Mouse (Mus musculus) erythroblast, embryonic 14.5 days (primary cell): Measurements from ENCODE around the gene Chst5. TPM values are rescaled to one million over a fixed set of nuclear protein-coding genes. Genes with fewer than 3 reads are reported as not detected.
A peak's percentile ranks its signal among the peaks of the same experiment; 100 is the strongest.

Source experiments
- H3K27me3 ChIP-seq: 2 replicates; pipeline ENCODE4 v1.6.1; 2012; ENCODE audit warnings: inconsistent platforms; ENCODE audit not compliant: control insufficient read depth
- H3K36me3 ChIP-seq: 2 replicates; pipeline ENCODE4 v1.6.1; 2012; ENCODE audit warnings: mild to moderate bottlenecking, inconsistent platforms; ENCODE audit not compliant: control insufficient read depth
- H3K4me1 ChIP-seq: 2 replicates; pipeline ENCODE4 v1.6.1; 2012; ENCODE audit warnings: inconsistent platforms; ENCODE audit not compliant: control insufficient read depth
- H3K4me3 ChIP-seq: replicated peaks from 2 replicates; pipeline ENCODE3; 2012; ENCODE audit warnings: moderate library complexity, mild to moderate bottlenecking, inconsistent platforms
- H3K9me3 ChIP-seq: 2 replicates; pipeline ENCODE4 v1.6.1; 2012; ENCODE audit warnings: low read length, inconsistent platforms, mixed read lengths; ENCODE audit not compliant: control insufficient read depth
- GATA1 ChIP-seq: IDR thresholded peaks from 2 replicates; pipeline ENCODE4 v1.6.1; 2012; ENCODE audit warnings: low read length, inconsistent platforms, mixed read lengths
- TAL1 ChIP-seq: IDR thresholded peaks from 3 replicates; pipeline ENCODE4 v1.6.1; 2012; ENCODE audit warnings: low read length, inconsistent platforms, mixed read lengths
- polyA plus RNA-seq: library from polyadenylated mRNA; stranded (reverse); fragments of >175 nt; gene quantifications from 2 replicates; pipeline ENCODE4 v1.2.3, GENCODE M21; 2012

Gene Chst5
- polyA plus RNA-seq, 1 experiment = not detected

DNA sequence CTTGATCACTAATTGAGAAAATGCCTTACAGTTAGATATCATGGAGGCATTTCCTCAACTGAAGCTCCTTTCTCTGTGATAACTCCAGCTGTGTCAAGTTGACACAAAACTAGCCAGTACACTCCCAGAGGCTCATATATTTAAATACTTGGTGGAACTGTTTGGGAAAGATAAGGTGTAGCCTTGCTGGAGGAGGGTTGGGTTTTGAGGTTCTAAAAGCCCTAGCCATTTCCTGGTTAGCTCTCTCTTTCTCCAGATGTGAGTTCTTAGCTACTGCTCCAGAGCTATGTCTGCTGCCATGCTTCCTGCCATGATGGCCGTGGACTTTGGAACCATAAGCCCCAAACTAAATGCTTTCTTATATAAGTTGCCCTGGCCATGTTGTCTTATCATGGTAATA, 22.8 kb downstream of the Chst5 start:
- Histone ChIP-seq H3K36me3 (no peaks in the 10 kb centered on the region), H3K4me3 (no peak overlapping the region), H3K27me3 (peaks cover 39% of the 10 kb centered on the region), H3K9me3 (peaks cover 5% of the 10 kb centered on the region; the same call in 1 of the 2 replicates), H3K4me1 (peaks cover 23% of the 10 kb centered on the region)
- TF ChIP-seq TAL1 (no peak), GATA1 (no peak)

DNA sequence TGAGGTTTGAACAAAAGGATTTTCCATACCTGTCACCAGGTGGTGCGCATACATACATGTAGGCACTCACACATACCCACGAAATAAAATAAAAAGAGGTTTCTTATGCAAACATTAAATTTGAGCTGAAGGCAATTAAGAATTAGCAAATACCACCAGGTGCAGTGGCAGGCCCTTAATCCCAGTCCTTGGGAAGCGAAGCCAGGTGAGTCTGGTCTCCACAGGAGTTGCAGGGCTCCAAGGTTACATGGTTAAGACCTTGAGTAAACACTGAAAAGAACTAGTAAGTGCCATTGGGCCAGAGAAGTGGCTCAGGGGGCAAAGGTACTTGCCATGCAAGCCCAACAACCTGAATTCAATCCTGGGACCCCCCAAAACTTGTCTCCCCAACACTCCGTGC, 26.6 kb downstream of the Chst5 start:
- Histone ChIP-seq H3K27me3 (peaks cover 4% of the 10 kb centered on the region), H3K9me3 (no peaks in the 10 kb centered on the region), H3K36me3 (no peaks in the 10 kb centered on the region), H3K4me1 (peaks cover 23% of the 10 kb centered on the region), H3K4me3 (no peak overlapping the region)
- TF ChIP-seq GATA1 (no peak), TAL1 (no peak)

DNA sequence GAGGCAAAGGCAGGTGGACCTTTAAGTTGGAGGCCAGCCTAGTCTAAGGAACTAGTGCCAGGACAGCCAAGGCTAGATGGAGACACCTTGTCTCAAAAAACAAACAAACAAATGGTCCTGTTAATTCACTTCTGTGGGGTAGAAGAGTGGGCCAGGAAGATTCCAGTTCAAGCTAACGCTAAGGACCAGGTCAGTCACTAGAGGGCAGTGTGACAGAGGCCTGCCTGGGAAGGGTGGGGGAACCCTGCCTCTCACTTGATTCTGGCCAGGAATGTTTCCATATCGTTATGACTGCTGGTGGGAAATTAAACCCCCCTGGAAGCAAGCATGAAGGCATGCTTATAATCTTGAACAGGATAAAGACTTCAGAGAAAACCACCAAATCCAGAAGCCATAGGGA, 28.7 kb downstream of the Chst5 start:
- no peak overlapping the region for H3K4me3 ChIP-seq
- H3K4me1 ChIP-seq = peaks cover 16% of the 10 kb centered on the region
- TF ChIP-seq TAL1 (no peak), GATA1 (no peak)
- H3K36me3 ChIP-seq = no peaks in the 10 kb centered on the region
- H3K9me3 ChIP-seq = peaks cover 3% of the 10 kb centered on the region; the same call in 1 of the 2 replicates
- no peaks in the 10 kb centered on the region for H3K27me3 ChIP-seq

DNA sequence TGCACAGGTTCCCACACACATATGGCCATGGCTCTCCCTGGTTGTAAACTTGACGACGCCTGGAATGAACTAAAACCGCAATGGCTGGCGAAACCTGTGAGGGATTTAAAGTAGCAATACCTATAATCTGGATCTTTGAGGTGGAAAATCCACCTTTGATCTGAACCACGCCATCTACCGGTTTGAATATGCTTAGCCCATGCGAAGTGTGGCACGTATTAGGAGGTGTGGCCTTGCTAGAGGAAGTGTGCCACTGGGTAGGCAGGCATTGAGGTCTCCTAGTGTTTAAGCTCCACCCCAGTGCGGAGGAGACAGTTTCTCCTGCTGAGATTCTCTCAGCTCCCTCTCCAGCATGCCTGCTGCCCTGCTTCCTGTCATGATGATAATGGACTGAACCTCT, 32.5 kb downstream of the Chst5 start:
- Histone ChIP-seq H3K4me1 (peaks cover 23% of the 10 kb centered on the region), H3K27me3 (no peaks in the 10 kb centered on the region), H3K9me3 (peaks cover 3% of the 10 kb centered on the region; the same call in 1 of the 2 replicates), H3K4me3 (no peak overlapping the region), H3K36me3 (peaks cover 4% of the 10 kb centered on the region)
- TF ChIP-seq TAL1 (no peak), GATA1 (no peak)

DNA sequence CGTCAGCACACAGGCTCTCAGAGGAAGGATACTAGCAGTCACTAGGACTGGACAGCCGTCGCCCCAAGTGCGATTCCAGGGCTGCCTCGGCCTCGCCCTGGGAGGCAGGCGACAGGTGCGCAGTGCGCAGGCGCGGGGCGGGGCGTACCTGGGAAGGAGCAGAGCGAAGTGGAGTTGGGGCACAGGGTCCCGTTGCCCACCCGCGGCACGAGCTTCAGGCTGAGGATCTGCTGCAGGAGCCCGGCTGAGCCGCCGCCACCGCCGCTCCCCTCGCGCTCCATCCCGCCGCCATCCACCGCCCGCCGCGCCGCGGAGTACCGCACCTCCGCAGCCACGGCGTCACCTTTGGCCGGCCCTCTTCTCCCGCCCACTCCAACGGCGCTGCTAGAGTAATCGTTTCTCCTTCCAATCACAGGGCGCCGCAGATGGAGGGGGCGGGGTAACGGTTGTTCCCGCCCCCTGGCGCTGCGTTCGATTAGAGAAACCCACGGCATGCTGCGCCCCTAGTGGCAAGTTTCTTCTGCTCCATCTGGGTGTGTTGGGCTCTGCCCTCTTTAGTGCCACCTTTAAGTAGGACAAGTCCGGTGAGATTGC, 33.8 kb downstream of the Chst5 start, which contains the start of gene Tmem170:
Gene Tmem170, minus strand, starts transcription at position 396 of the 594 bp plus-strand sequence.
- no peaks in the 10 kb centered on the region for H3K27me3 ChIP-seq
- peaks cover 23% of the 10 kb centered on the region for H3K4me1 ChIP-seq
- H3K4me3 ChIP-seq = peak within 1 kb of the TSS; percentile 85
- TF ChIP-seq GATA1 (no peak), TAL1 (no peak)
- H3K36me3 ChIP-seq = peaks cover 8% of the 10 kb centered on the region
- peaks cover 3% of the 10 kb centered on the region; the same call in 1 of the 2 replicates for H3K9me3 ChIP-seq

DNA sequence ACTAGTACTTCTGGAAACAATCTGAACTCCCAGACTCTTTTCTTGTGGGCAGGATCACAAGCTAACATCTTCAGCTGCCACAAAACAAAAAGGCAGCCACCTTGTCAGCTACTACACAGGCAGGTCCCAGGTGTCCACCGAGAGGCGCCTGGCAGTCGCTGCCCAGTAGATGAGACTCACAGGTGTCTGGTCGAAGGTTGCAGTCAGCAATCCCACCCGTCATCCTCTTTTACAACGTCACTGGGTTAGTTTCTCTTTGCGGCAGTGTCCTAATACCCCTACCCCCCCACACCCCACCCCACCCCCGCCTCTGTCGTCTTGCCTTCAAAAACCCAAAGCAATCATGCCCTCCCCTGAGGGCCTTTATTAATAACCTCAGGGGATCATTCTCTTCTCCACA, 34.5 kb downstream of the Chst5 start:
- H3K27me3 ChIP-seq = no peaks in the 10 kb centered on the region
- TF ChIP-seq GATA1 = no peak
- TF ChIP-seq TAL1 = no peak
- peaks cover 3% of the 10 kb centered on the region; the same call in 1 of the 2 replicates for H3K9me3 ChIP-seq
- peaks cover 23% of the 10 kb centered on the region for H3K4me1 ChIP-seq
- peaks cover 8% of the 10 kb centered on the region for H3K36me3 ChIP-seq
- peak overlapping the region; percentile 85 for H3K4me3 ChIP-seq

DNA sequence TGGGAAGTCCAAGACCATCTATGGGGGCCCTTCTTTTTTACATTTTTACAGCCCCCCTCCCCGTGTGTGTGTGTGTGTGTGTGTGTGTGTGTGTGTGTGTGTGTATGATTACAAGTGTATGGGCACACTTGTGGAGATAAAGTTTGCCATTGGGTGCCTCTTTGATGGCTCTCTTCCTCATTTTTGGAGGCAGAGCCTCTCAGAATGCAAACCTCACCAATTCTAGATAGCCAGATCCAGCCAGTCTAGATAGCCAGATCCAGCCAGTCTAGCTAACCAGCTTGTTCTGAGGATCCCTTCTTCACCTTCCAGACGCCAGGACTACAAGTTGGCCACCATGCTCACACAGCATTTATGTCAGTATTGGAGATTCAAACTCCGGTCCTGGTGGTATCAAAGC, 39.0 kb downstream of the Chst5 start:
- TF ChIP-seq TAL1 (no peak), GATA1 (no peak)
- Histone ChIP-seq H3K4me1 (peaks cover 13% of the 10 kb centered on the region), H3K36me3 (peaks cover 13% of the 10 kb centered on the region), H3K4me3 (no peak overlapping the region), H3K27me3 (no peaks in the 10 kb centered on the region), H3K9me3 (no peaks in the 10 kb centered on the region)

DNA sequence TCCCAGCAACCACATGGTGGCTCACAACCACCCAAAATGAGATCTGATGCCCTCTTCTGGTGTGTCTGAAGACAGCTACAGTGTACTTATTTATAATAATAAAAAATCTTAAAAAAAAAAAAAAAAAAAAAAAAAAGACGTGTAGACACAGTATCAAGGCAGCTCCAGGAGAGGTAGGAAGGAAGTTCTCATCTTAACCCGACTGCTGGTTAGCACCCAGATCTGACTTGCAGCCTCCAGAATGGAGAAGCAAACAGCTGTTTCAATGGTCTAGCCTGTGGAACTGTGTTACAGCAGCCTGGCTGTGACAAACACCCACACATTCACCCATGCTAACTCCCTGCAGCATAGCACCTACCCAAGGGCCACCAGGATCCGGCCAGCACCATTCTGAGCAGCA, 39.9 kb downstream of the Chst5 start:
- peaks cover 19% of the 10 kb centered on the region for H3K36me3 ChIP-seq
- TF ChIP-seq TAL1 (no peak), GATA1 (no peak)
- peaks cover 4% of the 10 kb centered on the region for H3K4me1 ChIP-seq
- no peaks in the 10 kb centered on the region for H3K27me3 ChIP-seq
- H3K4me3 ChIP-seq = no peak overlapping the region
- H3K9me3 ChIP-seq = no peaks in the 10 kb centered on the region

DNA sequence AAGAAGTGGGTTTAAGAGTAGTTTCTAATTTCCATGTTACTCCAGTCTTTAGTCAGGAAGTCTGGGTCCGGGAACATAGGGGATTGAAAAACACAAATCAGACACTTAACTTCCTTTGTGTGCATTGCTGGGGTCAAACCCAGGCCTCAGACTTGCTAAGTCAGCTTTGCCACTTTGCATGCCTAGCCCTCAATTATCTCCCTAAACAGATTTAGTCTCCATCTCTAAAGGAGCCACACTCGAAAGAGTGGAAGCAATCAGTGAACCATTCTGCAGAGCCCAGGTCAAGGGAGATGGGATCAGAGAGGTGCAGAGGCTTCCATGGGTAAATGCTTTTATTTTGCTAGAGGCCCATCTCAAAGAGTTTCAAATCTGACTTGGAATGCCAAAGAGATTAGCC, 41.6 kb downstream of the Chst5 start:
- H3K4me3 ChIP-seq = no peak overlapping the region
- H3K9me3 ChIP-seq = no peaks in the 10 kb centered on the region
- H3K4me1 ChIP-seq = no peaks in the 10 kb centered on the region; the same call in 1 of the 2 replicates
- no peak for TF ChIP-seq GATA1
- TF ChIP-seq TAL1 = no peak
- H3K27me3 ChIP-seq = no peaks in the 10 kb centered on the region
- H3K36me3 ChIP-seq = peaks cover 19% of the 10 kb centered on the region
